Mouse (Mus musculus): ENCODE results near the gene Plscr1. TPM values are rescaled to one million over a fixed set of nuclear protein-coding genes. Genes with fewer than 3 reads are reported as not detected.

The Plscr1 gene
- polyA plus RNA-seq, 1 experiment from 2014 or later = 8.9 TPM

- Histone ChIP-seq H3K4me1 (no peaks in the 10 kb centered on the region), H3K27me3 (replicated peaks) (no peaks in the 10 kb centered on the region), H3K4me3 (no peak overlapping the region), H3K27ac (no peak overlapping the region), H3K36me3 (replicated peaks) (no peaks in the 10 kb centered on the region), H3K9me3 (no peaks in the 10 kb centered on the region), H3K9ac (no peak overlapping the region), H3K4me2 (no peak overlapping the region)
- ATAC-seq (replicated peaks) = no peak
- WGBS = 58% methylated on average over 2 of the region's 2 CpGs
These were observed 42.6 kb downstream of the Plscr1 start for GRCm38 (mm10) chr9:92292169-92292568.

GRCm38 (mm10) chr9:92292922-92293321 is 43.4 kb downstream of the Plscr1 start:
- Histone ChIP-seq H3K9ac (no peak overlapping the region), H3K4me2 (no peak overlapping the region), H3K36me3 (replicated peaks) (no peaks in the 10 kb centered on the region), H3K27me3 (replicated peaks) (no peaks in the 10 kb centered on the region), H3K4me3 (no peak overlapping the region), H3K4me1 (no peaks in the 10 kb centered on the region), H3K9me3 (no peaks in the 10 kb centered on the region), H3K27ac (no peak overlapping the region)
- WGBS = 78% methylated on average over 3 of the region's 3 CpGs
- no peak for ATAC-seq (replicated peaks)

- H3K27me3 ChIP-seq (replicated peaks) = no peaks in the 10 kb centered on the region
- H3K27ac ChIP-seq = no peak overlapping the region
- WGBS = 95% methylated on average over 2 of the region's 2 CpGs
- H3K4me1 ChIP-seq = no peaks in the 10 kb centered on the region
- H3K4me3 ChIP-seq = no peak overlapping the region
- H3K36me3 ChIP-seq (replicated peaks) = no peaks in the 10 kb centered on the region
- H3K4me2 ChIP-seq = no peak overlapping the region
- ATAC-seq (replicated peaks) = no peak
- no peaks in the 10 kb centered on the region for H3K9me3 ChIP-seq
- H3K9ac ChIP-seq = no peak overlapping the region
These were observed 44.3 kb downstream of the Plscr1 start for GRCm38 (mm10) chr9:92293560-92294548.

- no peak overlapping the region for H3K9ac ChIP-seq
- no peaks in the 10 kb centered on the region for H3K9me3 ChIP-seq
- H3K4me3 ChIP-seq = no peak overlapping the region
- no peak overlapping the region for H3K4me2 ChIP-seq
- H3K27ac ChIP-seq = no peak overlapping the region
- H3K4me1 ChIP-seq = no peaks in the 10 kb centered on the region
- no peaks in the 10 kb centered on the region for H3K27me3 ChIP-seq (replicated peaks)
- H3K36me3 ChIP-seq (replicated peaks) = no peaks in the 10 kb centered on the region
- 72% methylated on average over 1 of the region's 1 CpGs for WGBS
- ATAC-seq (replicated peaks) = no peak
These were observed 48.7 kb downstream of the Plscr1 start for GRCm38 (mm10) chr9:92298288-92298687.

- no peak overlapping the region for H3K4me3 ChIP-seq
- no peak overlapping the region for H3K27ac ChIP-seq
- no peak for ATAC-seq (replicated peaks)
- H3K4me2 ChIP-seq = no peak overlapping the region
- H3K4me1 ChIP-seq = no peaks in the 10 kb centered on the region
- H3K36me3 ChIP-seq (replicated peaks) = no peaks in the 10 kb centered on the region
- 71% methylated on average over 3 of the region's 3 CpGs for WGBS
- no peaks in the 10 kb centered on the region for H3K9me3 ChIP-seq
- no peaks in the 10 kb centered on the region for H3K27me3 ChIP-seq (replicated peaks)
- H3K9ac ChIP-seq = no peak overlapping the region
These were observed 51.7 kb downstream of the Plscr1 start for GRCm38 (mm10) chr9:92301213-92301612.

- no peaks in the 10 kb centered on the region for H3K9me3 ChIP-seq
- no peak overlapping the region for H3K27ac ChIP-seq
- H3K4me3 ChIP-seq = no peak overlapping the region
- H3K9ac ChIP-seq = no peak overlapping the region
- H3K27me3 ChIP-seq (replicated peaks) = no peaks in the 10 kb centered on the region
- no peaks in the 10 kb centered on the region for H3K4me1 ChIP-seq
- no peaks in the 10 kb centered on the region for H3K36me3 ChIP-seq (replicated peaks)
- ATAC-seq (replicated peaks) = no peak
- 76% methylated on average over 8 of the region's 8 CpGs for WGBS
- no peak overlapping the region for H3K4me2 ChIP-seq
These were observed 55.5 kb downstream of the Plscr1 start for GRCm38 (mm10) chr9:92305075-92305474.

- H3K36me3 ChIP-seq (replicated peaks) = no peaks in the 10 kb centered on the region
- WGBS = 60% methylated on average over 8 of the region's 8 CpGs
- H3K4me2 ChIP-seq = no peak overlapping the region
- no peaks in the 10 kb centered on the region for H3K4me1 ChIP-seq
- no peaks in the 10 kb centered on the region for H3K9me3 ChIP-seq
- no peak overlapping the region for H3K4me3 ChIP-seq
- no peaks in the 10 kb centered on the region for H3K27me3 ChIP-seq (replicated peaks)
- no peak overlapping the region for H3K27ac ChIP-seq
- no peak overlapping the region for H3K9ac ChIP-seq
- ATAC-seq (replicated peaks) = no peak
These were observed 56.2 kb downstream of the Plscr1 start for GRCm38 (mm10) chr9:92305620-92306220.

GRCm38 (mm10) chr9:92309077-92309476 is 59.5 kb downstream of the Plscr1 start, which contains the start of gene 1700057G04Rik:
1700057G04Rik (plus strand) TSS chr9:92309377.
- Histone ChIP-seq H3K4me1 (no peaks in the 10 kb centered on the region), H3K9me3 (no peaks in the 10 kb centered on the region), H3K4me2 (no peak within 1 kb of the TSS), H3K27me3 (replicated peaks) (no peaks in the 10 kb centered on the region), H3K4me3 (no peak within 1 kb of the TSS), H3K27ac (no peak within 1 kb of the TSS), H3K9ac (no peak within 1 kb of the TSS), H3K36me3 (replicated peaks) (no peaks in the 10 kb centered on the region)
- no peak for ATAC-seq (replicated peaks)
- WGBS = 96% methylated on average over 1 of the region's 1 CpGs

GRCm38 (mm10) chr9:92316791-92317190 is 67.2 kb downstream of the Plscr1 start:
- no peak for ATAC-seq (replicated peaks)
- H3K4me1 ChIP-seq = no peaks in the 10 kb centered on the region
- no peak overlapping the region for H3K9ac ChIP-seq
- WGBS = 93% methylated on average over 3 of the region's 3 CpGs
- H3K36me3 ChIP-seq (replicated peaks) = no peaks in the 10 kb centered on the region
- H3K9me3 ChIP-seq = no peaks in the 10 kb centered on the region
- no peak overlapping the region for H3K4me2 ChIP-seq
- H3K4me3 ChIP-seq = no peak overlapping the region
- H3K27ac ChIP-seq = no peak overlapping the region
- H3K27me3 ChIP-seq (replicated peaks) = no peaks in the 10 kb centered on the region

Small RNA genes within 50 kb of the gene (microRNA-seq; reads per million reads assigned to microRNA genes)
- gene Mir6386 = not detected

Other genes starting within 250 kb of the Plscr1 start
- 0.33 and 0.70 TPM in 2 replicates for gene Plscr5, start 56.8 kb upstream of the Plscr1 start, polyA plus RNA-seq (2015; fragmentation: Nextera tagmentation; extraction: Ambion mirVana)
- 1.5 and 1.9 TPM in 2 replicates for gene Plscr2, start 25.9 kb downstream of the Plscr1 start, polyA plus RNA-seq (2015; fragmentation: Nextera tagmentation; extraction: Ambion mirVana)
- not detected in 2 replicates for gene 1700057G04Rik, start 59.6 kb downstream of the Plscr1 start, polyA plus RNA-seq (2015; fragmentation: Nextera tagmentation; extraction: Ambion mirVana)
- 0.97 and 1.2 TPM in 2 replicates for gene Plscr4, start 207.6 kb downstream of the Plscr1 start, polyA plus RNA-seq (2015; fragmentation: Nextera tagmentation; extraction: Ambion mirVana)